Mouse (Mus musculus) stomach, postnatal 0 days (tissue): ENCODE measurements around the gene Slc22a27. TPM values are rescaled to one million over a fixed set of nuclear protein-coding genes. Genes with fewer than 3 reads are reported as not detected.
"Not testable (repeated sequence)": the region's sequence is repeated elsewhere in the genome, so short reads cannot be mapped to it uniquely, and the experiment has no call there.

ENCODE experiments used
- ATAC-seq: fragments of 200-750 bp; cut with Nextera tagmentation; 2 replicates; pipeline ENCODE4 v1.8.0; 2017; ENCODE audit not compliant: low FRiP score, low TSS enrichment
- DNase-seq: peaks from one replicate; pipeline ENCODE4 v3.0.0-alpha.2; 2016; ENCODE audit warnings: low spot score
- H3K27ac ChIP-seq: fragments of 300-500 bp; sonication (generic); replicated peaks from 2 replicates; pipeline ENCODE4 v1.5.1; 2014; ENCODE audit warnings: mild to moderate bottlenecking, control low read depth
- H3K27me3 ChIP-seq: fragments of 300-500 bp; sonication (generic); 2 replicates; pipeline ENCODE4 v1.6.1; 2014; ENCODE audit warnings: low read length; ENCODE audit not compliant: control insufficient read depth, insufficient read depth
- H3K36me3 ChIP-seq: fragments of 300-500 bp; sonication (generic); 2 replicates; pipeline ENCODE4 v1.6.1; 2014; ENCODE audit warnings: low read length, mixed read lengths; ENCODE audit not compliant: control insufficient read depth, insufficient read depth
- H3K4me1 ChIP-seq: fragments of 300-500 bp; sonication (generic); replicated peaks from 2 replicates; pipeline ENCODE4 v1.6.1; 2014; ENCODE audit warnings: antibody characterized with exemption; ENCODE audit not compliant: control insufficient read depth, insufficient read depth
- H3K4me2 ChIP-seq: fragments of 300-500 bp; sonication (generic); replicated peaks from 2 replicates; pipeline ENCODE4 v1.6.1; 2014; ENCODE audit warnings: low read depth, mild to moderate bottlenecking, control low read depth, moderate library complexity
- H3K4me3 ChIP-seq: fragments of 300-500 bp; sonication (generic); 2 replicates; pipeline ENCODE4 v1.5.1; 2014; ENCODE audit warnings: low read depth, low read length, control low read depth
- H3K9ac ChIP-seq: fragments of 300-500 bp; sonication (generic); 2 replicates; pipeline ENCODE4 v1.6.1; 2014; ENCODE audit warnings: mild to moderate bottlenecking, low read length, control low read depth, mixed read lengths
- H3K9me3 ChIP-seq: fragments of 300-500 bp; sonication (generic); 2 replicates; pipeline ENCODE4 v1.6.1; 2016; ENCODE audit warnings: low read length; ENCODE audit not compliant: control insufficient read depth
- CTCF ChIP-seq: IDR thresholded peaks from 2 replicates; pipeline ENCODE4 v1.5.1; 2016; ENCODE audit warnings: antibody characterized with exemption, low read depth, mild to moderate bottlenecking, moderate library complexity
- EP300 ChIP-seq: optimal IDR thresholded peaks from 2 replicates; pipeline ENCODE3; 2016; ENCODE audit warnings: antibody characterized with exemption
- WGBS: fragments of 180-500 bp; shearing (Covaris S2); extraction: QIAGEN DNeasy Blood & Tissue Kit; methylation state at CpG from one replicate; pipeline ENCODE4 v1.1.7; 2014; 5-methylcytosine and 5-hydroxymethylcytosine counted together
- polyA plus RNA-seq: library from polyadenylated mRNA; unstranded; fragments of >200 nt; fragmentation: Nextera tagmentation; extraction: Ambion mirVana; gene quantifications from 2 replicates; pipeline ENCODE4 v1.2.1, GENCODE M21; 2015

Gene Slc22a27
- polyA plus RNA-seq, result 0.06 and 0.07 TPM in 2 replicates

DNA sequence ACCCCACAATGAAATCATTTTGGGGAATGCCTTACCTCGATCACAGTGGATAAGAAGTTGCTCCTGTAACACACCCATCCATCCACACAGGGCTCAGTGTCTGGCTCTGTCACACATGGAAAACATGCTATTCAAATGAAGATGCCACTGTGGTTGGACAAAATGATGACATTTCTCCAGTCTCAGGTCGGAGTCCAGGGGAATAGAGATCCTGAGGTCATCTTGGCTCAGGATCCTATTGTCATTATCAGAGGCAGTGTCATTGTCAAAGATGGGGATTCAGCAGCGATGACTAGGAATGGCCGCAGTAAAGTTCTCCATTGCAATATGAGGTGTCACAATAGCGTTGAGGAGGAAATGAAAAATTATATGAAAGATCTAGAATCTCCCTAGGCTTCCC is at the start of gene Slc22a27:
Slc22a27 (minus strand) TSS at position 101 of the 400 bp plus-strand sequence.
- not testable (repeated sequence) for H3K36me3 ChIP-seq, H3K4me2 ChIP-seq, H3K4me1 ChIP-seq, H3K27me3 ChIP-seq, H3K9ac ChIP-seq, H3K9me3 ChIP-seq, H3K27ac ChIP-seq, DNase-seq, ATAC-seq, H3K4me3 ChIP-seq
- 55% methylated on average over 5 of the region's 5 CpGs for WGBS

DNA sequence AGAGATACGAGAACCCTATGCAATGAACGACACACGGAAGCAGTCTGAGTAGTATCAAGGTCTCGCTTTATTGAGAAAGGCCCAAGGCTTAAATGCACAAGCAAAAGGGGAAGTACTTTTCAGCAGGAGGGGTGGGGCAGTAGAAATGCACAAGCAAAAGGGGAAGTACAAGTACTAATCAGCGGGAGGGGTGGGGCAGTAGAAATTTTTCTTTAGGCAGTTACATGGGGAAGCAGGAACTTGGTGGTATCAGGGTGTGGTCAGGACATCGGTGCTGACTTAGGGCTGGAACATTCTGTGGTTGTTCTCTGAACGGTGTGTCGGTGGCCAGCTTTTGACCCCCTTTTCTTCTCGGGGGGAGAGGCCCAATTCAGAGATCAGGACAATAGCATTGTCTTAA is 45.8 kb upstream of the Slc22a27 start:
- not testable (repeated sequence) for H3K27me3 ChIP-seq, ATAC-seq, H3K36me3 ChIP-seq, H3K9me3 ChIP-seq, H3K4me2 ChIP-seq, H3K4me3 ChIP-seq, H3K9ac ChIP-seq, H3K27ac ChIP-seq, DNase-seq, H3K4me1 ChIP-seq
- 89% methylated on average over 9 of the region's 9 CpGs for WGBS

DNA sequence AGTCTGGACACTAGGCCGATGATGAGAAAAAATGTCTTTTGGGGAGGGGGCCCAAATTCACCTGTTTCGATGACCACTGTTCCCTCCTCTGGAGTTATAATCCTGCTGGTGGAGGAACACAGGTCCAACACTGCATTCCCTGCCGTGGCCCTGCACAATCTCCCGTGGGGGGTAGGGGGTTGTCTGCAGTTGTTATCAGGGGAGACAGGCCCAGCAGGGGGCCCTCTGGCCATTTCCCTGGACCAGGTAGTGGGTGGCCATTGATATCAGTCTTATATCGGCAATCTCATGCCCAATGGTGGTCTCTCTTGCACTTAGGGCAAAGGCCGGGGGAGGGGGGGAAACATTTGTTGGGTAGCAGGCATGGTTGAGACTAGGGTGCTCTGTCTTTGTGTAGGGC is 43.3 kb upstream of the Slc22a27 start:
- not testable (repeated sequence) for H3K9me3 ChIP-seq, H3K9ac ChIP-seq, H3K4me2 ChIP-seq, H3K27ac ChIP-seq, H3K4me3 ChIP-seq, H3K4me1 ChIP-seq, H3K36me3 ChIP-seq, ATAC-seq, H3K27me3 ChIP-seq, DNase-seq
- WGBS, result 83% methylated on average over 6 of the region's 6 CpGs

DNA sequence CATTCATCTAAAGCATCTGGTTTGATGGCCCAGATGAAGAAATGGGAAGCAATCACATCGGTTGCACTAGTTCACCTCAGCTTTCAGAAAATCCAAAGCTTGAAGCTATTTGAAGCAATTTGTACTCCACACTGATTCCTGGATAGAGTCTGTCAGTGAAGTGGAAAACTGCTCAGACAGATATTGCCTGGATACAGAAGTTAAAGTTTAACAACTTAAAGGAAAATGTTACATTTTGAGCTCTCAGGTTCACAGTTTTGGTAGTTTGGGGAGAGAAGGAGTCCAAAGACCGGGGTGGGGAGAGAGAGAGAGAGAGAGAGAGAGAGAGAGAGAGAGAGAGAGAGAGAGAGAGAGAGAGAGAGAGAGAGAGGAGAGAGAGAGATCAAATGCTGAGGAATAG is 2.9 kb upstream of the Slc22a27 start:
- no peak overlapping the region for H3K27ac ChIP-seq
- ATAC-seq, result no peak

DNA sequence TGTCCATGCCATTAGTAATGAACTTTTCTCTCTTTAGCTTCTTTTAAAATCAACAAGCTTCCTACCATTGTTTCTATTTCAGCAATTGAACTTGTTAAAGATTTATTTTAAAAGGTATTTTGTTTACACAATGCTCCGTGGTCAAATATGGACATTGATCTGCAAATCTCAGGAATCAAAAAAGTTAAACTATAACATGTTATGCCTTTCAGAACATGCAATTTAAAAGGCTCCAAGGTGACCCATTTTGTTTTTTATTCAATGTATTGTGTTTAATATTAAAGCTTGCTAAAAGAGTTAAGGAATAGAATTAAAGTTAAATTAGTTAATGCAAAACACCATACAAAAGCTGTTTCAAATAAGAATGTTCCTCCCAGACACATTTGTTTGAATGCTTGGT is 723 bp upstream of the Slc22a27 start:
- not testable (repeated sequence) for H3K4me1 ChIP-seq, DNase-seq, H3K36me3 ChIP-seq, H3K4me2 ChIP-seq, H3K4me3 ChIP-seq, H3K9me3 ChIP-seq, ATAC-seq, H3K9ac ChIP-seq, H3K27me3 ChIP-seq, H3K27ac ChIP-seq
- 30% methylated on average over 1 of the region's 1 CpGs for WGBS

More for the DNA sequence above, 2.9 kb upstream of the Slc22a27 start:
- H3K9me3 ChIP-seq, result no peaks in the 10 kb centered on the region
- H3K36me3 ChIP-seq, result no peaks in the 10 kb centered on the region
- 73% methylated on average over 2 of the region's 2 CpGs for WGBS
- DNase-seq, result no peak
- no peak overlapping the region for H3K9ac ChIP-seq
- no peak overlapping the region for H3K4me3 ChIP-seq
- H3K27me3 ChIP-seq, result no peaks in the 10 kb centered on the region
- H3K4me2 ChIP-seq, result no peak overlapping the region
- H3K4me1 ChIP-seq, result no peaks in the 10 kb centered on the region
- no peak for TF ChIP-seq CTCF
- TF ChIP-seq EP300, result no peak

DNA sequence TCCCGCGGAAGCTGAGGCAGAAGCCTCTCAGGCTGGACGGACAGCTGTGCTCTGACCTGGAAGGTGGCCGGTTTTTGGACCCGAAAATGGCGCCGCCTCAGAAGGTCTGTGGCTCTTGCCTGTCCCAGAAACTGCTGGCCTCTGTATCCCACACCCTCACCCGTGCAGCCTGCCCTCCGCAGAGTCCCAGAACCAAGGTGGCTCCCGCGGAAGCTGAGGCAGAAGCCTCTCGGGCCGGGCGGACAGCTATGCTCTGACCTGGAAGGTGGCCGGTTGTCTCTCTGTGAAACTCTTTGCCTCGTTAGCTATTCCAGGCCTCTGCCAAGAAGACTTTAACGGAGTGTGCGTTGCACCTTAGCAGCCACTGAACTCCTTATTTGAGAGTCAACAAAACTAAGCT is 26.4 kb downstream of the Slc22a27 start:
- not testable (repeated sequence) for H3K27me3 ChIP-seq, H3K36me3 ChIP-seq, H3K4me2 ChIP-seq, H3K4me1 ChIP-seq, ATAC-seq, H3K4me3 ChIP-seq, H3K9ac ChIP-seq, H3K27ac ChIP-seq, H3K9me3 ChIP-seq, DNase-seq
- WGBS, result 90% methylated on average over 18 of the region's 18 CpGs

DNA sequence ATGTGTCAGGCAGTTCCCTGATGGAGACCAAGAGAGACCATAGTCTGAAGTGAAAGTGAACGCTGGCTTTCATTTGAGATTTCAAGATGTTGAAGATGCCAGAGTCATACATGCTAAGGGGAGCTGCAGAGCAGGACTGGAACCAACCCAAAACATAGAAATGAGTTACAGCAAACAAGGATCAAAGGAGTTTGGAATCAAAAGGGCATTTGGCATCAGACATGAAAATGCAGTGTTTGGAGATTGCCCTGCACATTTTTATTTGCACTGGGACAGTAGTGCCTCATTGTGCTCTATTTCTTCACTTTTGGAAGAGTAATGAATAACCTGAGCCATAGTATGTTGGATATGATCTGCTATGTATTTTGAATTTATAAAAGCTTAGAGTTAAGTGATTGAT is 89.2 kb downstream of the Slc22a27 start:
- DNase-seq (no peak), ATAC-seq (no peak)
- no peaks in the 10 kb centered on the region for H3K36me3 ChIP-seq
- 88% methylated on average over 1 of the region's 1 CpGs for WGBS
- H3K9ac ChIP-seq, result no peak overlapping the region
- H3K4me1 ChIP-seq, result no peaks in the 10 kb centered on the region
- no peak overlapping the region for H3K4me2 ChIP-seq
- no peaks in the 10 kb centered on the region for H3K27me3 ChIP-seq
- H3K27ac ChIP-seq, result no peak overlapping the region
- no peak overlapping the region for H3K4me3 ChIP-seq
- no peaks in the 10 kb centered on the region for H3K9me3 ChIP-seq
- TF ChIP-seq CTCF (no peak), EP300 (no peak)
